Mouse (Mus musculus) kidney, postnatal 36 days (tissue): Measurements from ENCODE around the gene Focad.
A peak's percentile ranks its signal among the peaks of the same experiment; 100 is the strongest.

Source experiments
- DNase-seq, 2 experiments: peaks; one replicate each; pipeline ENCODE4 v3.0.0; 2021 to 2022; ENCODE audit warnings: mixed read lengths in 2 of 2

Focad gene

GRCm38 (mm10) chr4:88156961-88157360 lies 62.5 kb downstream of the Focad start:
- DNase-seq, result no peak

- DNase-seq, result no peak
Observed at GRCm38 (mm10) chr4:88157644-88158043, 63.2 kb downstream of the Focad start.

GRCm38 (mm10) chr4:88159256-88159655 lies 64.8 kb downstream of the Focad start:
- DNase-seq, result no peak

GRCm38 (mm10) chr4:88159700-88160099 lies 65.3 kb downstream of the Focad start:
- DNase-seq, result no peak

GRCm38 (mm10) chr4:88163511-88164247 lies 69.2 kb downstream of the Focad start:
- DNase-seq, result no peak

GRCm38 (mm10) chr4:88167008-88167862 lies 72.8 kb downstream of the Focad start:
- DNase-seq, result no peak

GRCm38 (mm10) chr4:88175058-88175974 lies 80.9 kb downstream of the Focad start:
- no peak for DNase-seq

GRCm38 (mm10) chr4:88179296-88179695 lies 84.9 kb downstream of the Focad start:
- DNase-seq, result no peak

GRCm38 (mm10) chr4:88184293-88184692 lies 89.9 kb downstream of the Focad start:
- no peak for DNase-seq

- no peak for DNase-seq
Observed at GRCm38 (mm10) chr4:88185872-88186426, 91.5 kb downstream of the Focad start.

GRCm38 (mm10) chr4:88187649-88188048 lies 93.2 kb downstream of the Focad start:
- no peak for DNase-seq

GRCm38 (mm10) chr4:88189495-88189894 lies 95.1 kb downstream of the Focad start:
- DNase-seq, result peak in 1 of 2 experiments; percentile 7

GRCm38 (mm10) chr4:88194256-88194655 lies 99.8 kb downstream of the Focad start:
- no peak for DNase-seq

GRCm38 (mm10) chr4:88195898-88196495 lies 101.6 kb downstream of the Focad start:
- no peak for DNase-seq

- no peak for DNase-seq
Observed at GRCm38 (mm10) chr4:88196500-88196912, 102.1 kb downstream of the Focad start.

- no peak for DNase-seq
Observed at GRCm38 (mm10) chr4:88197244-88197643, 102.8 kb downstream of the Focad start.

GRCm38 (mm10) chr4:88199186-88199585 lies 104.8 kb downstream of the Focad start:
- no peak for DNase-seq

- DNase-seq, result no peak
Observed at GRCm38 (mm10) chr4:88201047-88201446, 106.6 kb downstream of the Focad start.

- no peak for DNase-seq
Observed at GRCm38 (mm10) chr4:88208676-88209075, 114.2 kb downstream of the Focad start.

- DNase-seq, result peak; percentile 3 to 13
Observed at GRCm38 (mm10) chr4:88209351-88209814, 115.0 kb downstream of the Focad start.

GRCm38 (mm10) chr4:88210602-88211001 lies 116.2 kb downstream of the Focad start:
- no peak for DNase-seq
